Mouse (Mus musculus) stomach, postnatal 0 days (tissue): Measurements from ENCODE around the gene Rptor.

Source experiments
- CTCF ChIP-seq: IDR thresholded peaks from 2 replicates; pipeline ENCODE4 v1.5.1; 2016; ENCODE audit warnings: antibody characterized with exemption, low read depth, mild to moderate bottlenecking, moderate library complexity
- EP300 ChIP-seq: optimal IDR thresholded peaks from 2 replicates; pipeline ENCODE3; 2016; ENCODE audit warnings: antibody characterized with exemption

- TF ChIP-seq CTCF (no peak), EP300 (no peak)
Observed at GRCm38 (mm10) chr11:119783653-119784052, 180.9 kb downstream of the Rptor start.
